8 mouse cellular contexts compared by ENCODE assay signal in the genomic region with DNA sequence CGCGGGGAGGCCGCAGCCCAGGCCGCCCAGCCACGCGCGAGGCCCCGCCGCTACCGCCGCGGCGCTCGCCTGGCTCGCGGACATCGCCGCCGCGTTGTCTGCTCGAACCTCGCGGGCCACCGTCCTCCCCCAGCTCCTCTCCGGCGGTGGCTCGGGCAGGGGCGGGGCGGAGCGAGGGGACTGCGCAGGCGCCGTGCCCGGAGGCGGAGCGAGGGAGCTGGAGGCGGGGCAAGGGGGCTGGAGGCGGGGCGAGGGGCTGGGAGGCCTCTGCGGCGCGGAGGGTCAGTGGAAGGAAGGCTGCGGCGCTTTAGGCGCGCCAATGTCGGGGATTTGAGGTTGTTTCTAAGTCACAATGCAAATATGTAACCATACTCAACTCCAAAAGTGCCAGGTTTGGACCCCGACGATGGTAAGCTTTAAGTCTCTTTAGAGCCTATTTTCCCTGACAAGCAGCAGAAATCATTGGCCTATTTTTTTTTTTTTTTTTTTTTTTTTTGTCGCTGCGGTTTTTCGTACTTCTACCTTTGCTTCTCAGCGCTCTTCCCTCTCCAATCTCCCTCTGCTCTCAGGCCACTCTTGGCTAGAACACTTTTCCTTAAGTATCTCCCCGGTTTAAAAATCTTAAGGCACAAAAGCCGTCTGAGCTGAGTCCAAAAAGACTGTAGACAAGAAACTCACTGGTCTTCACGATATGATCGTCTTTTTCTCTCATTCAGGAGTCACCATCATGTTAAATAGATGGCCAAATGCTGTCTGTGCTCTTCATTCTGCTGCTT. TPM values are rescaled to one million over a fixed set of nuclear protein-coding genes. Genes with fewer than 3 reads are reported as not detected.
DNase-seq lines count a peak whose midpoint lies in the region; ATAC-seq lines count a peak whose summit lies in the region.

Gene Arl5a, minus strand, starts transcription at position 155 of the 776 bp plus-strand sequence.

- peak; percentile 95 for ATAC-seq in intestine, embryonic 14.5 days (replicated peaks; ENCODE audit: low FRiP score, low TSS enrichment, low read depth)

- peak within 1 kb of the TSS; percentile 83 for H3K27ac ChIP-seq in intestine, embryonic 14.5 days (ENCODE audit: low read depth)

- H3K9me3 ChIP-seq in intestine, embryonic 14.5 days (ENCODE audit: control insufficient read depth, low read length), result no peaks in the 10 kb centered on the region

- DNase-seq in adrenal gland, adult (ENCODE audit: inconsistent age in 2 of 2, low spot score in 1 of 2), result peak; percentile 95 to 99
- DNase-seq in embryo, embryonic 10.5 days (ENCODE audit: low spot score), result peak; percentile 91
- DNase-seq in gastrocnemius, postnatal 25 days, result peak; percentile 96
- DNase-seq in intestine, embryonic 14.5 days (ENCODE audit: low spot score), result peak; percentile 98
- DNase-seq in left cerebral cortex, postnatal 14 days (ENCODE audit: low spot score in 2 of 2), result peak; percentile 92 to 95
- peak; percentile 94 for DNase-seq in mesoderm, embryonic 11.5 days (ENCODE audit: low read depth, low spot score)
- peak; percentile 87 to 89 for DNase-seq in right cerebral cortex, postnatal 36 days (ENCODE audit: low spot score in 2 of 2)
- DNase-seq in yolk sac, embryonic 10.5 days (ENCODE audit: low spot score), result peak; percentile 95

- intact Hi-C loops in left cerebral cortex, postnatal 14 days (cut with DNase I), result loop anchor here (2.0 kb wide), 1 partner anchor 166 kb away; no protein-coding TSS in a partner anchor

- peak within 1 kb of the TSS; percentile 89 for H3K4me3 ChIP-seq in intestine, embryonic 14.5 days (ENCODE audit: low read depth, low read length)

- H3K9ac ChIP-seq in intestine, embryonic 14.5 days (ENCODE audit: low read length), result peak within 1 kb of the TSS; percentile 93

- H3K4me2 ChIP-seq in intestine, embryonic 14.5 days (ENCODE audit: low read length), result peak within 1 kb of the TSS; percentile 78

- no peaks in the 10 kb centered on the region for H3K27me3 ChIP-seq in intestine, embryonic 14.5 days (replicated peaks; ENCODE audit: control insufficient read depth, insufficient read depth, low read length)

- no peaks in the 10 kb centered on the region for H3K36me3 ChIP-seq in intestine, embryonic 14.5 days (ENCODE audit: control insufficient read depth, insufficient read depth, low read length)

- H3K4me1 ChIP-seq in intestine, embryonic 14.5 days (replicated peaks; ENCODE audit: control insufficient read depth, insufficient read depth, low read length), result peaks cover 26% of the 10 kb centered on the region

- WGBS in intestine, embryonic 14.5 days, result under 1% methylated on average over 56 of the region's 57 CpGs

RNA-seq across cellular contexts. Expression of gene Arl5a, which starts in this region (rescaled TPM):
- total RNA-seq in gastrocnemius, postnatal 25 days (2021), result 10 to 100 TPM; 30.7 to 31.8 TPM
- polyA plus RNA-seq in intestine, embryonic 14.5 days (2014; fragmentation: Nextera tagmentation; extraction: Ambion mirVana), result 54.3 and 57.0 TPM in 2 replicates
- 10 to 100 TPM; 67.3 to 67.8 TPM for total RNA-seq in left cerebral cortex, postnatal 14 days (2021)

Comparison
In these comparisons a context has a peak if more than half of its experiments do, and no peak if none do; other contexts are left out.
1. Peak in every context shown above with its lines: DNase-seq, ATAC-seq, H3K4me3 ChIP-seq and H3K27ac ChIP-seq.